Mouse (Mus musculus) midbrain, postnatal 0 days (tissue): ENCODE results near the gene Ap2a2. TPM values are rescaled to one million over a fixed set of nuclear protein-coding genes. Genes with fewer than 3 reads are reported as not detected.
"Not testable (repeated sequence)": the region's sequence is repeated elsewhere in the genome, so short reads cannot be mapped to it uniquely, and the experiment has no call there.

Experiments
- ATAC-seq: fragments of 200-750 bp; cut with Nextera tagmentation; 2 replicates; pipeline ENCODE4 v1.8.0; 2017; ENCODE audit warnings: moderate number of reproducible peaks, mild to moderate bottlenecking, moderate TSS enrichment, moderate library complexity; ENCODE audit not compliant: low FRiP score
- DNase-seq: peaks from one replicate; pipeline ENCODE4 v3.0.0-alpha.2; 2015; ENCODE audit warnings: low spot score
- H3K27ac ChIP-seq: fragments of 300-500 bp; sonication (generic); 2 replicates; pipeline ENCODE4 v1.5.1; 2014; ENCODE audit warnings: low read depth, mild to moderate bottlenecking, low read length, mixed read lengths
- H3K27me3 ChIP-seq: fragments of 300-500 bp; sonication (generic); 2 replicates; pipeline ENCODE4 v1.6.1; 2014; ENCODE audit warnings: low read length, control low read depth, mixed read lengths; ENCODE audit not compliant: insufficient read depth
- H3K36me3 ChIP-seq: fragments of 300-500 bp; sonication (generic); 2 replicates; pipeline ENCODE4 v1.6.1; 2014; ENCODE audit warnings: low read length, control low read depth, mixed read lengths; ENCODE audit not compliant: insufficient read depth
- H3K4me1 ChIP-seq: fragments of 300-500 bp; sonication (generic); 2 replicates; pipeline ENCODE4 v1.6.1; 2014; ENCODE audit warnings: mild to moderate bottlenecking, control low read depth, antibody characterized with exemption, low read length, mixed read lengths; ENCODE audit not compliant: insufficient read depth
- H3K4me2 ChIP-seq: fragments of 300-500 bp; sonication (generic); 2 replicates; pipeline ENCODE4 v1.6.1; 2014; ENCODE audit warnings: low read depth, mild to moderate bottlenecking, low read length, mixed read lengths; ENCODE audit not compliant: poor library complexity, severe bottlenecking
- H3K4me3 ChIP-seq: fragments of 300-500 bp; sonication (generic); 2 replicates; pipeline ENCODE4 v1.5.1; 2014; ENCODE audit warnings: low read depth, mild to moderate bottlenecking, low read length, moderate library complexity
- H3K9ac ChIP-seq: fragments of 300-500 bp; sonication (generic); replicated peaks from 2 replicates; pipeline ENCODE4 v1.6.1; 2014; ENCODE audit warnings: mild to moderate bottlenecking, low read length, moderate library complexity, mixed read lengths; ENCODE audit not compliant: poor library complexity, severe bottlenecking
- H3K9me3 ChIP-seq: fragments of 300-500 bp; sonication (generic); 2 replicates; pipeline ENCODE4 v1.6.1; 2016; ENCODE audit warnings: low read length, control low read depth
- CTCF ChIP-seq: IDR thresholded peaks from 2 replicates; pipeline ENCODE4 v1.5.1; 2016; ENCODE audit warnings: antibody characterized with exemption, mild to moderate bottlenecking
- WGBS: fragments of 180-500 bp; shearing (Covaris S2); extraction: QIAGEN DNeasy Blood & Tissue Kit; methylation state at CpG from one replicate; pipeline ENCODE4 v1.1.7; 2014; 5-methylcytosine and 5-hydroxymethylcytosine counted together
- polyA plus RNA-seq: library from polyadenylated mRNA; unstranded; fragments of >200 nt; fragmentation: Nextera tagmentation; extraction: Ambion mirVana; gene quantifications from 2 replicates; pipeline ENCODE4 v1.2.1, GENCODE M21; 2015
- total RNA-seq: library from RNA; depleted of rRNA; stranded (reverse); fragments of >200 nt; gene quantifications from 2 replicates; pipeline ENCODE4 v1.2.3, GENCODE M21; 2014

Ap2a2 gene
- total and polyA plus RNA-seq, 2 experiments from 2014 or later, result 129 to 203 TPM

GRCm38 (mm10) chr7:141581323-141581722 is 19.4 kb downstream of the Ap2a2 start:
- Histone ChIP-seq H3K4me3 (no peak overlapping the region), H3K4me1 (no peaks in the 10 kb centered on the region), H3K27me3 (no peaks in the 10 kb centered on the region), H3K9me3 (no peaks in the 10 kb centered on the region), H3K27ac (no peak overlapping the region), H3K9ac (no peak overlapping the region), H3K36me3 (no peaks in the 10 kb centered on the region), H3K4me2 (no peak overlapping the region)
- WGBS, result 79% methylated on average over 7 of the region's 7 CpGs
- no peak for ATAC-seq
- TF ChIP-seq CTCF, result no peak
- DNase-seq, result no peak

GRCm38 (mm10) chr7:141584048-141584841 is 22.3 kb downstream of the Ap2a2 start:
- no peak overlapping the region for H3K4me3 ChIP-seq
- no peaks in the 10 kb centered on the region for H3K9me3 ChIP-seq
- H3K4me1 ChIP-seq, result no peaks in the 10 kb centered on the region
- no peak overlapping the region for H3K9ac ChIP-seq
- H3K27me3 ChIP-seq, result no peaks in the 10 kb centered on the region
- no peak for ATAC-seq
- DNase-seq, result no peak
- no peak overlapping the region for H3K27ac ChIP-seq
- H3K4me2 ChIP-seq, result no peak overlapping the region
- peaks cover under 1% of the 10 kb centered on the region; the same call in 1 of the 2 replicates for H3K36me3 ChIP-seq
- peak; percentile 26; the same call in 1 of the 2 replicates for TF ChIP-seq CTCF
- WGBS, result 88% methylated on average over 4 of the region's 5 CpGs

GRCm38 (mm10) chr7:141585288-141585687 is 23.3 kb downstream of the Ap2a2 start:
- DNase-seq (no peak), ATAC-seq (no peak)
- Histone ChIP-seq H3K9me3 (no peaks in the 10 kb centered on the region), H3K9ac (no peak overlapping the region), H3K27me3 (no peaks in the 10 kb centered on the region), H3K4me3 (no peak overlapping the region), H3K4me1 (no peaks in the 10 kb centered on the region), H3K36me3 (peaks cover 6% of the 10 kb centered on the region; the same call in 1 of the 2 replicates), H3K27ac (no peak overlapping the region), H3K4me2 (no peak overlapping the region)
- 74% methylated on average over 4 of the region's 4 CpGs for WGBS
- TF ChIP-seq CTCF, result no peak

- peaks cover 11% of the 10 kb centered on the region; the same call in 1 of the 2 replicates for H3K36me3 ChIP-seq
- DNase-seq (no peak), ATAC-seq (no peak)
- 76% methylated on average over 1 of the region's 1 CpGs for WGBS
- H3K4me1 ChIP-seq, result no peaks in the 10 kb centered on the region
- no peaks in the 10 kb centered on the region for H3K27me3 ChIP-seq
- H3K9ac ChIP-seq, result no peak overlapping the region
- H3K27ac ChIP-seq, result no peak overlapping the region
- no peak overlapping the region for H3K4me2 ChIP-seq
- H3K9me3 ChIP-seq, result no peaks in the 10 kb centered on the region
- H3K4me3 ChIP-seq, result no peak overlapping the region
- TF ChIP-seq CTCF, result no peak
Observed at GRCm38 (mm10) chr7:141585881-141586280, 23.9 kb downstream of the Ap2a2 start.

- Histone ChIP-seq H3K4me2 (no peak overlapping the region), H3K9ac (no peak overlapping the region)
Observed at GRCm38 (mm10) chr7:141588890-141589289, 26.9 kb downstream of the Ap2a2 start.

GRCm38 (mm10) chr7:141590249-141590648 is 28.3 kb downstream of the Ap2a2 start:
- not testable (repeated sequence) for H3K4me1 ChIP-seq, H3K4me2 ChIP-seq, H3K27me3 ChIP-seq, ATAC-seq, H3K9me3 ChIP-seq, H3K27ac ChIP-seq, H3K9ac ChIP-seq, H3K4me3 ChIP-seq, DNase-seq
- 94% methylated on average over 6 of the region's 7 CpGs for WGBS
- H3K36me3 ChIP-seq, result peaks cover 19% of the 10 kb centered on the region; the same call in 1 of the 2 replicates

More at GRCm38 (mm10) chr7:141588890-141589289, 26.9 kb downstream of the Ap2a2 start:
- Histone ChIP-seq H3K36me3 (peaks cover 19% of the 10 kb centered on the region; the same call in 1 of the 2 replicates), H3K4me3 (no peak overlapping the region), H3K4me1 (no peaks in the 10 kb centered on the region), H3K9me3 (no peaks in the 10 kb centered on the region), H3K27me3 (no peaks in the 10 kb centered on the region), H3K27ac (no peak overlapping the region)
- no peak for DNase-seq
- TF ChIP-seq CTCF, result no peak
- 94% methylated on average over 6 of the region's 6 CpGs for WGBS
- ATAC-seq, result no peak
